Mouse (Mus musculus) naive thymus-derived CD4-positive, alpha-beta T cell, adult 2 months (primary cell): ENCODE data around the gene Heg1.

Source experiments
- DNase-seq: peaks from one replicate; pipeline ENCODE4 v3.0.0-alpha.2; 2011; ENCODE audit warnings: low read depth

Heg1 gene

GRCm38 (mm10) chr16:33742233-33742632 lies 58.1 kb downstream of the Heg1 start:
- no peak for DNase-seq

- peak; percentile 75 for DNase-seq
Measured at GRCm38 (mm10) chr16:33744622-33745419, 60.7 kb downstream of the Heg1 start.

GRCm38 (mm10) chr16:33745457-33745856 lies 61.3 kb downstream of the Heg1 start:
- DNase-seq = no peak

GRCm38 (mm10) chr16:33746074-33746676 lies 62.0 kb downstream of the Heg1 start:
- DNase-seq = no peak

- peak; percentile 60 for DNase-seq
Measured at GRCm38 (mm10) chr16:33747346-33747954, 63.3 kb downstream of the Heg1 start.

- no peak for DNase-seq
Measured at GRCm38 (mm10) chr16:33747994-33748393, 63.8 kb downstream of the Heg1 start.

GRCm38 (mm10) chr16:33751152-33751551 lies 67.0 kb downstream of the Heg1 start:
- DNase-seq = no peak

GRCm38 (mm10) chr16:33751590-33751989 lies 67.4 kb downstream of the Heg1 start:
- DNase-seq = peak; percentile 86

GRCm38 (mm10) chr16:33752904-33753578 lies 68.9 kb downstream of the Heg1 start:
- no peak for DNase-seq

GRCm38 (mm10) chr16:33755293-33755692 lies 71.1 kb downstream of the Heg1 start:
- peak; percentile 64 for DNase-seq

- DNase-seq = no peak
Measured at GRCm38 (mm10) chr16:33755961-33756360, 71.8 kb downstream of the Heg1 start.

GRCm38 (mm10) chr16:33756396-33756795 lies 72.2 kb downstream of the Heg1 start:
- no peak for DNase-seq

- no peak for DNase-seq
Measured at GRCm38 (mm10) chr16:33759207-33759606, 75.0 kb downstream of the Heg1 start.

- no peak for DNase-seq
Measured at GRCm38 (mm10) chr16:33760542-33760941, 76.4 kb downstream of the Heg1 start.

GRCm38 (mm10) chr16:33760996-33761395 lies 76.8 kb downstream of the Heg1 start:
- no peak for DNase-seq

GRCm38 (mm10) chr16:33764501-33765193 lies 80.5 kb downstream of the Heg1 start:
- DNase-seq = no peak

- no peak for DNase-seq
Measured at GRCm38 (mm10) chr16:33765477-33765876, 81.3 kb downstream of the Heg1 start.

- DNase-seq = no peak
Measured at GRCm38 (mm10) chr16:33766309-33766708, 82.1 kb downstream of the Heg1 start.

GRCm38 (mm10) chr16:33766757-33767156 lies 82.6 kb downstream of the Heg1 start:
- DNase-seq = no peak

GRCm38 (mm10) chr16:33768491-33769278 lies 84.5 kb downstream of the Heg1 start:
- DNase-seq = no peak

GRCm38 (mm10) chr16:33769848-33770247 lies 85.7 kb downstream of the Heg1 start:
- peak; percentile 62 for DNase-seq
